In genomic region chr4:57065273-57065672, GRCm38 (mm10) we compare ENCODE assay signal across 9 mouse cellular contexts.
DNase-seq lines count a peak whose midpoint lies in the region; ATAC-seq and TF ChIP-seq lines count a peak whose summit lies in the region.
"Had no signal": no experiment of that assay in that cellular context is flagged by ENCODE, and none has a peak within 500 bp of the region (broad histone marks: within the 10 kb centered on the region; RNA-seq: fewer than 3 reads in every experiment).

No protein-coding gene starts in this region.

- H3K9me3 ChIP-seq in kidney, embryonic 15.5 days (replicated peaks) = no peaks in the 10 kb centered on the region
- H3K9me3 ChIP-seq in limb, embryonic 10.5 days (replicated peaks) = no peaks in the 10 kb centered on the region
- no peaks in the 10 kb centered on the region for H3K9me3 ChIP-seq in midbrain, embryonic 15.5 days

- H3K36me3 ChIP-seq in kidney, embryonic 15.5 days = no peaks in the 10 kb centered on the region
- H3K36me3 ChIP-seq in kidney, adult 2 months (ENCODE audit: control insufficient read depth, insufficient read depth, low read length) = no peaks in the 10 kb centered on the region
- no peaks in the 10 kb centered on the region for H3K36me3 ChIP-seq in limb, embryonic 10.5 days
- no peaks in the 10 kb centered on the region for H3K36me3 ChIP-seq in midbrain, embryonic 15.5 days (replicated peaks)
- H3K36me3 ChIP-seq in spleen, adult 2 months (ENCODE audit: control insufficient read depth, insufficient read depth, low read length) = no peaks in the 10 kb centered on the region

- WGBS in kidney, embryonic 15.5 days = 32% methylated on average over 4 of the region's 4 CpGs
- 35% methylated on average over 4 of the region's 4 CpGs for WGBS in kidney, adult 2 months
- 34% methylated on average over 4 of the region's 4 CpGs for WGBS in limb, embryonic 10.5 days
- WGBS in midbrain, embryonic 15.5 days = 26% methylated on average over 4 of the region's 4 CpGs
- WGBS in spleen, adult 2 months = 41% methylated on average over 4 of the region's 4 CpGs

- no peaks in the 10 kb centered on the region for H3K27me3 ChIP-seq in kidney, embryonic 15.5 days
- no peaks in the 10 kb centered on the region for H3K27me3 ChIP-seq in kidney, adult 2 months (replicated peaks; ENCODE audit: control insufficient read depth, insufficient read depth, low read length)
- no peaks in the 10 kb centered on the region for H3K27me3 ChIP-seq in limb, embryonic 10.5 days (ENCODE audit: low read depth, poor library complexity, severe bottlenecking)
- H3K27me3 ChIP-seq in midbrain, embryonic 15.5 days (replicated peaks) = no peaks in the 10 kb centered on the region
- H3K27me3 ChIP-seq in spleen, adult 2 months (ENCODE audit: control insufficient read depth, insufficient read depth, low read length) = no peaks in the 10 kb centered on the region

- no peak overlapping the region for H3K27ac ChIP-seq in kidney, embryonic 15.5 days
- H3K27ac ChIP-seq in kidney, adult 2 months (ENCODE audit: insufficient read depth, low read depth, low read length) = no peak overlapping the region
- no peak overlapping the region for H3K27ac ChIP-seq in limb, embryonic 10.5 days
- no peak overlapping the region for H3K27ac ChIP-seq in midbrain, embryonic 15.5 days
- no peak overlapping the region for H3K27ac ChIP-seq in spleen, adult 2 months (ENCODE audit: insufficient read depth, low read length)

- peak; percentile 46 for DNase-seq in kidney, adult 11 months
- peak; percentile 48 for DNase-seq in gastrocnemius, postnatal 25 days
- DNase-seq in kidney, adult 2 months = peak; percentile 78
- peak; percentile 82 for DNase-seq in limb, embryonic 10.5 days (ENCODE audit: low spot score)
- peak; percentile 22 to 78 for DNase-seq in spleen, adult 2 months (ENCODE audit: low read depth in 1 of 2, low spot score in 2 of 2)

- no peak overlapping the region for H3K4me2 ChIP-seq in kidney, embryonic 15.5 days
- no peak overlapping the region for H3K4me2 ChIP-seq in midbrain, embryonic 15.5 days

- no peak for TF ChIP-seq POLR2A in kidney, adult 2 months (IDR thresholded peaks at IDR 0.05; ENCODE audit: low read depth, low read length)
- no peak for TF ChIP-seq POLR2A in spleen, adult 2 months (IDR thresholded peaks at IDR 0.05; ENCODE audit: low read depth, low read length)

- peaks cover 9% of the 10 kb centered on the region for H3K4me1 ChIP-seq in kidney, embryonic 15.5 days
- H3K4me1 ChIP-seq in kidney, adult 2 months (ENCODE audit: control insufficient read depth, insufficient read depth, low read length) = no peaks in the 10 kb centered on the region
- peaks cover 13% of the 10 kb centered on the region for H3K4me1 ChIP-seq in limb, embryonic 10.5 days
- peaks cover 16% of the 10 kb centered on the region; the same call in 1 of the 2 replicates for H3K4me1 ChIP-seq in midbrain, embryonic 15.5 days
- peaks cover 3% of the 10 kb centered on the region; the same call in 1 of the 2 replicates for H3K4me1 ChIP-seq in spleen, adult 2 months (ENCODE audit: control insufficient read depth, insufficient read depth, insufficient read length)

- no peak overlapping the region for H3K4me3 ChIP-seq in kidney, embryonic 15.5 days (replicated peaks)
- H3K4me3 ChIP-seq in kidney, adult 2 months (ENCODE audit: insufficient read depth, low read depth, low read length) = no peak overlapping the region
- H3K4me3 ChIP-seq in limb, embryonic 10.5 days = no peak overlapping the region
- H3K4me3 ChIP-seq in midbrain, embryonic 15.5 days = no peak overlapping the region
- H3K4me3 ChIP-seq in spleen, adult 2 months (ENCODE audit: extremely low read depth, insufficient read depth, insufficient read length) = no peak overlapping the region
- H3K4me3 ChIP-seq: myocyte had no signal

- no peak overlapping the region for H3K9ac ChIP-seq in kidney, embryonic 15.5 days
- no peak overlapping the region for H3K9ac ChIP-seq in midbrain, embryonic 15.5 days

- TF ChIP-seq CTCF in kidney, adult 2 months (conservative IDR thresholded peaks at IDR 0.05; ENCODE audit: insufficient read depth, insufficient read length, low read depth, low read length) = peak; percentile 89
- peak; percentile 94 for TF ChIP-seq CTCF in spleen, adult 2 months (IDR thresholded peaks at IDR 0.05; ENCODE audit: extremely low read depth, insufficient read depth, insufficient read length, insufficient replicate concordance)

- no peak for ATAC-seq in kidney, embryonic 15.5 days (replicated peaks; ENCODE audit: low FRiP score)
- ATAC-seq in common myeloid progenitor, adult 5-6 weeks (replicated peaks; ENCODE audit: low read depth, poor library complexity, severe bottlenecking) = peak; percentile 80
- peak; percentile 16; the same call in 1 of the 2 replicates for ATAC-seq in midbrain, embryonic 15.5 days (replicated peaks)
